Mouse (Mus musculus) limb, embryonic 11.5 days (tissue): ENCODE results near the gene Tcp11. TPM values are rescaled to one million over a fixed set of nuclear protein-coding genes. Genes with fewer than 3 reads are reported as not detected.

Experiments
- ATAC-seq: fragments of 200-750 bp; cut with Nextera tagmentation; 2 replicates; pipeline ENCODE4 v1.8.0; 2017; ENCODE audit warnings: low read depth; ENCODE audit not compliant: insufficient number of reproducible peaks, low FRiP score, low TSS enrichment
- DNase-seq: peaks from one replicate; pipeline ENCODE4 v3.0.0-alpha.2; 2015; ENCODE audit warnings: low spot score
- H3K27ac ChIP-seq: fragments of 300-500 bp; sonication (generic); replicated peaks from 2 replicates; pipeline ENCODE4 v1.5.1; 2014; ENCODE audit warnings: low read depth, mild to moderate bottlenecking, low read length
- H3K27me3 ChIP-seq: fragments of 300-500 bp; sonication (generic); 2 replicates; pipeline ENCODE4 v1.6.1; 2014; ENCODE audit warnings: mild to moderate bottlenecking, low read length, mixed read lengths; ENCODE audit not compliant: control insufficient read depth, insufficient read depth
- H3K36me3 ChIP-seq: fragments of 300-500 bp; sonication (generic); 2 replicates; pipeline ENCODE4 v1.6.1; 2014; ENCODE audit warnings: mild to moderate bottlenecking, low read length, moderate library complexity, mixed read lengths; ENCODE audit not compliant: control insufficient read depth, insufficient read depth
- H3K4me1 ChIP-seq: fragments of 300-500 bp; sonication (generic); 2 replicates; pipeline ENCODE4 v1.6.1; 2014; ENCODE audit warnings: low read length, mixed read lengths; ENCODE audit not compliant: control insufficient read depth, insufficient read depth
- H3K4me2 ChIP-seq: fragments of 300-500 bp; sonication (generic); 2 replicates; pipeline ENCODE4 v1.6.1; 2014; ENCODE audit warnings: low read depth, mild to moderate bottlenecking, moderate library complexity; ENCODE audit not compliant: severe bottlenecking
- H3K4me3 ChIP-seq: fragments of 300-500 bp; sonication (generic); 2 replicates; pipeline ENCODE4 v1.5.1; 2014; ENCODE audit warnings: low read depth, low read length
- H3K9ac ChIP-seq: fragments of 300-500 bp; sonication (generic); 2 replicates; pipeline ENCODE4 v1.6.1; 2014; ENCODE audit warnings: mild to moderate bottlenecking, low read length
- H3K9me3 ChIP-seq: fragments of 300-500 bp; sonication (generic); 2 replicates; pipeline ENCODE4 v1.6.1; 2016; ENCODE audit warnings: low read length; ENCODE audit not compliant: control insufficient read depth
- WGBS: fragments of 180-500 bp; shearing (Covaris S2); extraction: QIAGEN DNeasy Blood & Tissue Kit; methylation state at CpG from one replicate; pipeline ENCODE4 v1.1.7; 2014; 5-methylcytosine and 5-hydroxymethylcytosine counted together
- polyA plus RNA-seq: library from polyadenylated mRNA; unstranded; fragments of >200 nt; fragmentation: Nextera tagmentation; extraction: Ambion mirVana; gene quantifications from 2 replicates; pipeline ENCODE4 v1.2.1, GENCODE M21; 2014

The Tcp11 gene
- polyA plus RNA-seq, 1 experiment from 2014 or later, result 1.1 TPM

GRCm38 (mm10) chr17:28081385-28081784 is 946 bp upstream of the Tcp11 start:
- H3K4me1 ChIP-seq, result peaks cover 6% of the 10 kb centered on the region
- H3K27ac ChIP-seq, result no peak overlapping the region
- DNase-seq, result peak; percentile 68
- H3K9me3 ChIP-seq, result no peaks in the 10 kb centered on the region
- 63% methylated on average over 9 of the region's 9 CpGs for WGBS
- H3K4me3 ChIP-seq, result no peak overlapping the region
- no peak overlapping the region for H3K9ac ChIP-seq
- H3K4me2 ChIP-seq, result no peak overlapping the region
- ATAC-seq, result no peak
- H3K27me3 ChIP-seq, result no peaks in the 10 kb centered on the region
- H3K36me3 ChIP-seq, result no peaks in the 10 kb centered on the region

- no peaks in the 10 kb centered on the region for H3K36me3 ChIP-seq
- DNase-seq (no peak), ATAC-seq (peak; percentile 42; the same call in 1 of the 2 replicates)
- H3K4me2 ChIP-seq, result peak overlapping the region; percentile 100
- H3K27ac ChIP-seq, result no peak overlapping the region
- peak overlapping the region; percentile 69 for H3K4me3 ChIP-seq
- 0 out of 2 replicates have a peak overlapping the region, but pooled peaks have one; percentile 59 for H3K9ac ChIP-seq
- no peaks in the 10 kb centered on the region for H3K9me3 ChIP-seq
- H3K27me3 ChIP-seq, result no peaks in the 10 kb centered on the region
- H3K4me1 ChIP-seq, result peaks cover 4% of the 10 kb centered on the region
- WGBS, result 13% methylated on average over 9 of the region's 9 CpGs
Observed at GRCm38 (mm10) chr17:28080817-28081165, 352 bp upstream of the Tcp11 start.

- Histone ChIP-seq H3K36me3 (no peaks in the 10 kb centered on the region), H3K27ac (no peak overlapping the region), H3K4me2 (peak overlapping the region; percentile 100), H3K27me3 (no peaks in the 10 kb centered on the region), H3K9ac (peak overlapping the region; percentile 59), H3K9me3 (no peaks in the 10 kb centered on the region), H3K4me3 (peak overlapping the region; percentile 69), H3K4me1 (0 out of 2 replicates have a peak, but pooled peaks cover 2% of the 10 kb centered on the region)
- 0% methylated on average over 25 of the region's 25 CpGs for WGBS
- DNase-seq (peak; percentile 96), ATAC-seq (peak; percentile 42; the same call in 1 of the 2 replicates)
Observed at GRCm38 (mm10) chr17:28079618-28080017, 821 bp downstream of the Tcp11 start.

GRCm38 (mm10) chr17:28078028-28078427 is 2.4 kb downstream of the Tcp11 start:
- Histone ChIP-seq H3K36me3 (no peaks in the 10 kb centered on the region), H3K4me1 (0 out of 2 replicates have a peak, but pooled peaks cover 2% of the 10 kb centered on the region), H3K4me2 (no peak overlapping the region), H3K27me3 (no peaks in the 10 kb centered on the region), H3K27ac (no peak overlapping the region), H3K9me3 (no peaks in the 10 kb centered on the region), H3K9ac (no peak overlapping the region), H3K4me3 (no peak overlapping the region)
- DNase-seq (no peak), ATAC-seq (no peak)
- WGBS, result 80% methylated on average over 9 of the region's 9 CpGs

- Histone ChIP-seq H3K4me1 (no peaks in the 10 kb centered on the region), H3K9me3 (no peaks in the 10 kb centered on the region), H3K4me2 (no peak overlapping the region), H3K36me3 (no peaks in the 10 kb centered on the region), H3K27me3 (no peaks in the 10 kb centered on the region), H3K27ac (no peak overlapping the region), H3K9ac (no peak overlapping the region), H3K4me3 (no peak overlapping the region)
- WGBS, result 74% methylated on average over 7 of the region's 7 CpGs
- DNase-seq, result no peak
- ATAC-seq, result no peak
Observed at GRCm38 (mm10) chr17:28074486-28074885, 6.0 kb downstream of the Tcp11 start.

- H3K4me1 ChIP-seq, result no peaks in the 10 kb centered on the region
- H3K27me3 ChIP-seq, result no peaks in the 10 kb centered on the region
- H3K9me3 ChIP-seq, result no peaks in the 10 kb centered on the region
- ATAC-seq (no peak), DNase-seq (no peak)
- H3K4me3 ChIP-seq, result no peak overlapping the region
- H3K27ac ChIP-seq, result no peak overlapping the region
- 78% methylated on average over 2 of the region's 2 CpGs for WGBS
- H3K4me2 ChIP-seq, result no peak overlapping the region
- H3K36me3 ChIP-seq, result no peaks in the 10 kb centered on the region
- no peak overlapping the region for H3K9ac ChIP-seq
Observed at GRCm38 (mm10) chr17:28072730-28073129, 7.7 kb downstream of the Tcp11 start.

- Histone ChIP-seq H3K27me3 (no peaks in the 10 kb centered on the region), H3K36me3 (no peaks in the 10 kb centered on the region), H3K4me3 (no peak overlapping the region), H3K9ac (no peak overlapping the region), H3K9me3 (no peaks in the 10 kb centered on the region), H3K27ac (no peak overlapping the region), H3K4me2 (no peak overlapping the region), H3K4me1 (no peaks in the 10 kb centered on the region)
- ATAC-seq (no peak), DNase-seq (no peak)
- 90% methylated on average over 13 of the region's 13 CpGs for WGBS
Observed at GRCm38 (mm10) chr17:28070256-28070655, 10.2 kb downstream of the Tcp11 start.

- Histone ChIP-seq H3K9me3 (no peaks in the 10 kb centered on the region), H3K36me3 (no peaks in the 10 kb centered on the region), H3K27me3 (no peaks in the 10 kb centered on the region), H3K4me2 (no peak overlapping the region), H3K27ac (no peak overlapping the region), H3K4me1 (no peaks in the 10 kb centered on the region), H3K9ac (no peak overlapping the region), H3K4me3 (no peak overlapping the region)
- DNase-seq (no peak), ATAC-seq (no peak)
- 21% methylated on average over 12 of the region's 12 CpGs for WGBS
Observed at GRCm38 (mm10) chr17:28069446-28069845, 11.0 kb downstream of the Tcp11 start.

- H3K9me3 ChIP-seq, result no peaks in the 10 kb centered on the region
- DNase-seq (no peak), ATAC-seq (no peak)
- H3K4me3 ChIP-seq, result no peak overlapping the region
- H3K9ac ChIP-seq, result no peak overlapping the region
- no peaks in the 10 kb centered on the region for H3K36me3 ChIP-seq
- no peak overlapping the region for H3K27ac ChIP-seq
- 90% methylated on average over 4 of the region's 4 CpGs for WGBS
- H3K4me1 ChIP-seq, result peaks cover 3% of the 10 kb centered on the region; the same call in 1 of the 2 replicates
- no peaks in the 10 kb centered on the region for H3K27me3 ChIP-seq
- no peak overlapping the region for H3K4me2 ChIP-seq
Observed at GRCm38 (mm10) chr17:28067303-28067702, 13.1 kb downstream of the Tcp11 start.
